Mouse (Mus musculus) hindbrain, embryonic 10.5 days (tissue): Measurements from ENCODE around the gene Arsa. TPM values are rescaled to one million over a fixed set of nuclear protein-coding genes. Genes with fewer than 3 reads are reported as not detected.
A peak's percentile ranks its signal among the peaks of the same experiment; 100 is the strongest.

ENCODE experiments used
- DNase-seq: peaks from one replicate; pipeline ENCODE4 v3.0.0-alpha.2; 2017; ENCODE audit warnings: low spot score
- H3K27ac ChIP-seq: fragments of 300-500 bp; sonication (generic); 2 replicates; pipeline ENCODE4 v1.5.1; 2016; ENCODE audit warnings: mild to moderate bottlenecking, moderate library complexity
- H3K27me3 ChIP-seq: fragments of 300-500 bp; sonication (generic); 2 replicates; pipeline ENCODE4 v1.6.1; 2016; ENCODE audit warnings: mild to moderate bottlenecking; ENCODE audit not compliant: poor library complexity, insufficient read depth, severe bottlenecking
- H3K36me3 ChIP-seq: fragments of 300-500 bp; sonication (generic); 2 replicates; pipeline ENCODE4 v1.6.1; 2016; ENCODE audit warnings: mild to moderate bottlenecking, moderate library complexity
- H3K4me1 ChIP-seq: fragments of 300-500 bp; sonication (generic); replicated peaks from 2 replicates; pipeline ENCODE4 v1.6.1; 2016; ENCODE audit warnings: mild to moderate bottlenecking
- H3K4me3 ChIP-seq: fragments of 300-500 bp; sonication (generic); 2 replicates; pipeline ENCODE4 v1.5.1; 2016; ENCODE audit warnings: mild to moderate bottlenecking, moderate library complexity
- H3K9me3 ChIP-seq: fragments of 300-500 bp; sonication (generic); 2 replicates; pipeline ENCODE4 v1.6.1; 2016; ENCODE audit warnings: mild to moderate bottlenecking, moderate library complexity
- WGBS: fragments of 180-500 bp; shearing (Covaris S2); methylation state at CpG from one replicate; pipeline ENCODE4 v1.1.7; 2016; 5-methylcytosine and 5-hydroxymethylcytosine counted together
- polyA plus RNA-seq: library from polyadenylated mRNA; unstranded; fragments of >200 nt; fragmentation: Nextera tagmentation; extraction: Ambion mirVana; gene quantifications from 2 replicates; pipeline ENCODE4 v1.2.1, GENCODE M21; 2016

The Arsa gene
- polyA plus RNA-seq, 1 experiment from 2014 or later = 14.3 TPM

DNA sequence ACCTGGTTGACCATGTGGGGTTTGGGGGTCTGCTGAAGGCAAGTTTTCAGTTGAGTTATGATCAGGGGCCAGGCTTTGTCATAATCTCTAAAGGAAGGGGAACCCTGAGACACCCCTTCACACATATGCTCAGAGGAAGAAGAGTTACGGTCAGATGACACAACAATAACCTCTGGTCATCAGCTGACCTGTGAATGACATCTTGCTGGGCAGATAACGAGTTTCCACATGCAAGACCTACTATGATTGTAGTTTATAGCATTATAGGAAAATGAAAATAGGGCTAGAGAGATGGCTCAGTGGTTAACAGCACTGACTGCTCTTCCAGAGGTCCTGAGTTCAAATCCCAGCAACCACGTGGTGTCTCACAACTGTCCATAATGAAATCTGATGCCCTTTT is 1.4 kb upstream of the Arsa start:
- DNase-seq = no peak
- WGBS = 90% methylated on average over 3 of the region's 3 CpGs

GRCm38 (mm10) chr15:89477806-89478205 is 581 bp upstream of the Arsa start:
- H3K36me3 ChIP-seq = 0 out of 2 replicates have a peak, but pooled peaks cover 5% of the 10 kb centered on the region
- H3K4me1 ChIP-seq = peaks cover 37% of the 10 kb centered on the region
- no peak overlapping the region for H3K27ac ChIP-seq
- no peaks in the 10 kb centered on the region for H3K9me3 ChIP-seq
- no peak overlapping the region for H3K4me3 ChIP-seq
- DNase-seq = no peak
- WGBS = 40% methylated on average over 8 of the region's 8 CpGs
- H3K27me3 ChIP-seq = peaks cover 4% of the 10 kb centered on the region; the same call in 1 of the 2 replicates

More for the DNA sequence above, 1.4 kb upstream of the Arsa start:
- Histone ChIP-seq H3K27me3 (peaks cover 4% of the 10 kb centered on the region; the same call in 1 of the 2 replicates), H3K27ac (no peak overlapping the region), H3K9me3 (no peaks in the 10 kb centered on the region), H3K4me1 (peaks cover 37% of the 10 kb centered on the region), H3K4me3 (no peak overlapping the region), H3K36me3 (no peaks in the 10 kb centered on the region)

- H3K9me3 ChIP-seq = no peaks in the 10 kb centered on the region
- peaks cover 4% of the 10 kb centered on the region; the same call in 1 of the 2 replicates for H3K27me3 ChIP-seq
- H3K4me1 ChIP-seq = peaks cover 37% of the 10 kb centered on the region
- WGBS = 10% methylated on average over 5 of the region's 5 CpGs
- H3K36me3 ChIP-seq = 0 out of 2 replicates have a peak, but pooled peaks cover 5% of the 10 kb centered on the region
- H3K4me3 ChIP-seq = peak overlapping the region; percentile 64
- peak overlapping the region; percentile 87 for H3K27ac ChIP-seq
- no peak for DNase-seq
Measured at GRCm38 (mm10) chr15:89476475-89476815, 780 bp downstream of the Arsa start.

DNA sequence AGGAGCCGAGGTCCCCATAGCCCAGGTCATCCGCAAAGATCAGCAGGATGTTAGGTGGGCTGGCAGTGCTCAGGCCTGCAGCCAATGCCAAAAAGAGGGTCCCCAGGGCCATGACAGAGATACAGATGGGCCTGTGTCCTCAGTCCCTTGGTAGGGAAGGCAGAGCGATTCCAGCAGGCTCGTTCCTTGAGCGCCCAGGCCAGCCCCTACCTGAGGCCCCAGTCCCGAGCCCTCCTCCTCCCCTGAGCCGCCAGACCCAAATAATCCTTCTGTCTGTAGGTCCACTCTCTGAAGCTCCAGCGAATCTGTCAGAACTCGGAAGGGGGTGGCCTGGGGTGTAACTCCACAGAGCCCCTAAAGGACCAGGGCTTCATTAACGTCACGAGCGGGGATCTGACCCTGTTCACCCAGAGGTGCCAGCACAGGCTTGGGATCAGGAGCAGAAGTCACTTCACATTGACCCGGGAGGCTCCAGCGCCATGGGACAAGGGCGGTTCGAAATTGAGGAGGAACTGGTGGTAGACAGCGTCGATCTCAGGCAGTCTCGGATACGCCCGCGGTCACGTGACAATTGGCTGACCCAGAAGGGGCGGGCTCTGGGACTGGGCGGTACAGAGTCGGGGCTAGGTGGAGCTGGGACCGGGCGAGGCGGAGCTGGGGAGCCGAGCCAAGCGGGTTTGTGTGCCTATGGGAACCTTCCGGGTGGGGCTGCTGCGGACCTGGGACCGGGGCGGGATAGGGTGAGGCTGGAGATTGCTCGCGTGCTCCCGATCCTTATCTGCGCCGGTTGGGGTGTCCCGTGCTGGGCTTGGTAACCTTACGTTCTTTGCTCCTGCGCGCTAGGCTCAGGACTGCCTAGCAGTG is 1.4 kb downstream of the Arsa start:
- Histone ChIP-seq H3K9me3 (no peaks in the 10 kb centered on the region), H3K27me3 (peaks cover 4% of the 10 kb centered on the region; the same call in 1 of the 2 replicates), H3K36me3 (0 out of 2 replicates have a peak, but pooled peaks cover 5% of the 10 kb centered on the region), H3K4me3 (peak overlapping the region; percentile 64), H3K4me1 (peaks cover 37% of the 10 kb centered on the region), H3K27ac (peak overlapping the region; percentile 87)
- WGBS = 9% methylated on average over 44 of the region's 44 CpGs
- DNase-seq = peak; percentile 91

GRCm38 (mm10) chr15:89475293-89475600 is 2.0 kb downstream of the Arsa start:
- peak overlapping the region; percentile 87; the same call in 1 of the 2 replicates for H3K27ac ChIP-seq
- no peaks in the 10 kb centered on the region for H3K9me3 ChIP-seq
- DNase-seq = no peak
- peaks cover 4% of the 10 kb centered on the region; the same call in 1 of the 2 replicates for H3K27me3 ChIP-seq
- 0 out of 2 replicates have a peak, but pooled peaks cover 5% of the 10 kb centered on the region for H3K36me3 ChIP-seq
- 90% methylated on average over 7 of the region's 7 CpGs for WGBS
- peaks cover 34% of the 10 kb centered on the region for H3K4me1 ChIP-seq
- peak overlapping the region; percentile 64 for H3K4me3 ChIP-seq

- 0 out of 2 replicates have a peak, but pooled peaks cover 5% of the 10 kb centered on the region for H3K36me3 ChIP-seq
- DNase-seq = no peak
- 0 out of 2 replicates have a peak overlapping the region, but pooled peaks have one; percentile 87 for H3K27ac ChIP-seq
- 93% methylated on average over 19 of the region's 19 CpGs for WGBS
- H3K9me3 ChIP-seq = no peaks in the 10 kb centered on the region
- H3K4me1 ChIP-seq = peaks cover 34% of the 10 kb centered on the region
- H3K27me3 ChIP-seq = peaks cover 4% of the 10 kb centered on the region; the same call in 1 of the 2 replicates
- peak overlapping the region; percentile 64 for H3K4me3 ChIP-seq
Measured at GRCm38 (mm10) chr15:89474596-89475292, 2.5 kb downstream of the Arsa start.

GRCm38 (mm10) chr15:89473921-89474320 is 3.3 kb downstream of the Arsa start:
- 0 out of 2 replicates have a peak, but pooled peaks cover 5% of the 10 kb centered on the region for H3K36me3 ChIP-seq
- no peaks in the 10 kb centered on the region for H3K9me3 ChIP-seq
- WGBS = 97% methylated on average over 8 of the region's 8 CpGs
- H3K27ac ChIP-seq = no peak overlapping the region
- H3K4me3 ChIP-seq = no peak overlapping the region
- H3K4me1 ChIP-seq = peaks cover 34% of the 10 kb centered on the region
- peaks cover 4% of the 10 kb centered on the region; the same call in 1 of the 2 replicates for H3K27me3 ChIP-seq
- DNase-seq = no peak

- H3K36me3 ChIP-seq = 0 out of 2 replicates have a peak, but pooled peaks cover 5% of the 10 kb centered on the region
- H3K4me1 ChIP-seq = peaks cover 34% of the 10 kb centered on the region
- H3K9me3 ChIP-seq = no peaks in the 10 kb centered on the region
- no peak overlapping the region for H3K4me3 ChIP-seq
- H3K27ac ChIP-seq = no peak overlapping the region
- peaks cover 4% of the 10 kb centered on the region; the same call in 1 of the 2 replicates for H3K27me3 ChIP-seq
- DNase-seq = no peak
- WGBS = 79% methylated on average over 9 of the region's 9 CpGs
Measured at GRCm38 (mm10) chr15:89473370-89473769, 3.9 kb downstream of the Arsa start.

GRCm38 (mm10) chr15:89471476-89471875 is 5.7 kb downstream of the Arsa start:
- WGBS = 95% methylated on average over 4 of the region's 4 CpGs

GRCm38 (mm10) chr15:89468577-89468976 is 8.6 kb downstream of the Arsa start:
- no peak overlapping the region for H3K4me3 ChIP-seq
- 36% methylated on average over 2 of the region's 2 CpGs for WGBS
- H3K27ac ChIP-seq = no peak overlapping the region
- H3K4me1 ChIP-seq = no peaks in the 10 kb centered on the region; the same call in 1 of the 2 replicates
- no peak for DNase-seq
- H3K36me3 ChIP-seq = peaks cover 7% of the 10 kb centered on the region; the same call in 1 of the 2 replicates
- no peaks in the 10 kb centered on the region for H3K9me3 ChIP-seq
- no peaks in the 10 kb centered on the region for H3K27me3 ChIP-seq

More at GRCm38 (mm10) chr15:89471476-89471875, 5.7 kb downstream of the Arsa start:
- Histone ChIP-seq H3K4me3 (no peak overlapping the region), H3K36me3 (0 out of 2 replicates have a peak, but pooled peaks cover 5% of the 10 kb centered on the region), H3K27me3 (no peaks in the 10 kb centered on the region), H3K4me1 (peaks cover 18% of the 10 kb centered on the region), H3K9me3 (no peaks in the 10 kb centered on the region), H3K27ac (no peak overlapping the region)
- DNase-seq = no peak

DNA sequence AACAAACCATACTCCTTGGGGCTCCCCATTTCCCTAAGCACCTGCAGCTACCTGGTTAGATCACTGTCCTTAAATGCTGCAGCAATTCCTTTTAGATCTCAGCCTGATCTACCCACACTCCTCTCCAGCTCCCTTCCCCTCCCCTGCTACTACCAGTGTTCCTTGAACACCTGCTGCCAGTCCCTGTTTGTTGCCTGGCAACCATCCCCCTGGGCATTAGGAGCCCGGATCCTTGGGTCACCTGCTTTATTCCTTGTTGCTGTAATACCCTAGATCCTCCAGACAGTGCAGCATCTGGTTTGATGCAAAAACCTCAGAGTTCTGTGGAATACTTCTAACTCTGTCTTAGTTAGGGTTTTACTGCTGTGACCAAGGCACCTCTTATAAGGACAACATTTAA is 12.2 kb downstream of the Arsa start:
- Histone ChIP-seq H3K4me1 (peaks cover 2% of the 10 kb centered on the region; the same call in 1 of the 2 replicates), H3K36me3 (peaks cover 31% of the 10 kb centered on the region), H3K4me3 (no peak overlapping the region), H3K27ac (no peak overlapping the region), H3K9me3 (no peaks in the 10 kb centered on the region), H3K27me3 (no peaks in the 10 kb centered on the region)
- DNase-seq = no peak
- WGBS = 2% methylated on average over 1 of the region's 1 CpGs

DNA sequence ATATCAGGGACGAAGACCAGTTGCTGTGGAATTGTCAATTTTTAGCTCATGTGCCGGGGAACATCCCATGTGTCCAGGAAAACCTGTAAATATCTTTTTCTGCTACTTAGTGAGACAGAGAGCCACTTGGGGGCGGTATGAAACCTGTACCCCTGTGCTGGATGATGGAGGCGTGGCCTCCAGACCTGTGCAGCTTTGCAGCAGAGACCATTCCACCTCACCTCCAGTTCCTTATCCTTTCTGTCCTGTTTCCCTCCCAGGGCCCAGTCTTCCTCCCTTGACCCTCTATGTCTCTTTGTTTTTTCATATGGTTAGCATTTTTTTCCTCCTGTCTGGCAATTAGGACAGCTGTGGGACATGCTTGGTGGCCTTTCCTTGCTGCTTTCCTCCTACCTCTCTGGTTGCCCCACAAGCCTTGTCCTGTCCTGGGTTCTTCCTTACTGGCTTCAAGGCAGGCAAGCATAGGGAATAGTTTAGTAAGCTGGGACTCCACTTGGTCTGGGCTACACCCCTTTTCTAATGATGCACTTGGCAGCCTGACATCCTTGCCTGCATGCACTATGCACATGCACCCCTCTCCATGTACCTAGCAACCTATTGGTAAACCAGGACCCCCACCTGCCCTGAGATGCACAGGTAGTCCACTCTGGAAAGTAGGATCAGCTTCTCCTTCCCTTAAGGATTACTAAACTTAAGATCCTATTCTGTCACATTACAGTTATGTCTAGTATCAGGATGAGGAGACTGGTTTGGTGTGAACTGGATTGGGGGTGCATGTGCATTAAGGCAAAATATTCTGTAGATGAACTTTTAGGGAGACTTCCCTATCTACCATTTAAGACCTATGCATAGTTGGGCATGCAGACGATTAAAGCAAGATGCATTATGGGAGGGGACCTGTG is 13.6 kb downstream of the Arsa start:
- Histone ChIP-seq H3K27ac (no peak overlapping the region), H3K9me3 (no peaks in the 10 kb centered on the region), H3K36me3 (peaks cover 45% of the 10 kb centered on the region), H3K4me3 (no peak overlapping the region), H3K4me1 (peaks cover 2% of the 10 kb centered on the region; the same call in 1 of the 2 replicates), H3K27me3 (no peaks in the 10 kb centered on the region)
- no peak for DNase-seq
- 70% methylated on average over 5 of the region's 5 CpGs for WGBS
